Mouse (Mus musculus) testis, adult 10 weeks (tissue): ENCODE measurements around the gene Zfp174. TPM values are rescaled to one million over a fixed set of nuclear protein-coding genes. Genes with fewer than 3 reads are reported as not detected.

Experiments
- polyA plus RNA-seq: library from polyadenylated mRNA; stranded (reverse); fragments of 350-450 nt; fragmentation: Illumina TruSeq; extraction: RNeasy Lipid Tissue Mini Kit (QIAGEN cat#74804); gene quantifications from one replicate; pipeline ENCODE4 v1.2.3, GENCODE M21; 2014; ENCODE audit warnings: low read depth, low replicate concordance

The Zfp174 gene
- polyA plus RNA-seq = 3.1 TPM

DNA sequence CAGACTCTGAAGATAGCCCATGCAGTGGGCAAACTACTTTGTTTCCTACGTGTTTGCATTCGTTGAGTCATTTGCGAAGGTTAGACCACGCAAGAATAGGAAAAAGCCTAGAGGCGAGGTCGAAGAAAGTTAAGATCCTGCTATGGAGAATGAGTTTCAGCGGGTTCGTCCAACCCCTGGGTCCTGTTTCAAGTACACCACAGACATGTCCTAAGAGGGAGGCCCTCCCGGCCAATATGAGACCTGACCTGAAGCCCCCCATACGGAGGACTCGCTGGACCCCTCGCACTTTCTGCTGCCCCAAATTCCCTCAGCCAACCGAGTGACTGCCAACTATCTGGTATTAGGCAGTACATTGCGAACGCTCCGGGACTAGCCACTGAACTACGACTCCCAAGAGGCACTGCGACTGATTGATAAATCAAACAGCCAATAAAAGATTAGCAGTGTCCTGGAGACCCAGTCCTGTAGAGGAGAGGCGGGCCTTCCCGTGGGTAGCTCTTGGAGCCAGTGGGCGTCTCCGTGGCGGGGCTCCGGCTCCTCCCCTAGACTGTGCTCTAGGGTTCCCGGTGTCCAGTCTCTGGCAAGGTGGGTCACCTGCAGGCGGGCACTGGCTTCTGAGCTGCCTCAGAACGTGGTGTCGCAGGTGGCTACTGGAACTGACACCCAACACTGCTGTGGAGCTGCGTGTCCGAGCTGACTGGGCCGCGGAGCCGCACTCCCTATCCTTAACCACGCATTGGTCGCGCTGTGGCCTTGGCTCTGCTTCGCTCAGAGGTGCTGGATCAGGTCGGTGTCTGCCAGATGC is at the start of gene Zfp174:
TSS of gene Zfp174 (plus strand) at position 558 of the 808 bp plus-strand sequence.

DNA sequence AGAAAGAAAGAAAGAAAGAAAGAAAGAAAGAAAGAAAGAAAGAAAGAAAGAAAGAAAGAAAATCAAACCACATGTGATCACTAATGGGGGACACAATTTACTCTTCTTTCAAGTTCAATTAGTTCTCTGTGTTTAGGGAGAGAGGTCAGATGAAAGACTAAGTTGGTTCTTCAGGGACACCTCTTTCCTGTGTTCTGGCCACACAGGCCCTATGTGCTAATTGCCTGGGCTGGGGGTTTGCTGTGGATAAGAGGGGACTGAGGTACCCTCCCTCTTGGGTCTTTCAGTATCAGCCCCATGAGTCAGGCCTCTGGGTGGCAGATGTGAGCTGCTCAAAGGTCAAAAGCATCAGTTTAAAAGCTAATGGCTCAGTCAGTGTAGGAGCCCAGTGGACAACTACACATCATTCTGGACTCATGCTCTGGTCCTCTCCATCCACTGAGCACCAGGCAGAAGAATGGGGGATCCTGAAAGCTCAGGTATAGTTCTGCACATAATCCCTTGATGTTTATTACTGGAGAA is 16.4 kb upstream of the Zfp174 start, which contains the start of gene Olfr15:
TSS of gene Olfr15 (plus strand) at position 291 of the 522 bp plus-strand sequence.

DNA sequence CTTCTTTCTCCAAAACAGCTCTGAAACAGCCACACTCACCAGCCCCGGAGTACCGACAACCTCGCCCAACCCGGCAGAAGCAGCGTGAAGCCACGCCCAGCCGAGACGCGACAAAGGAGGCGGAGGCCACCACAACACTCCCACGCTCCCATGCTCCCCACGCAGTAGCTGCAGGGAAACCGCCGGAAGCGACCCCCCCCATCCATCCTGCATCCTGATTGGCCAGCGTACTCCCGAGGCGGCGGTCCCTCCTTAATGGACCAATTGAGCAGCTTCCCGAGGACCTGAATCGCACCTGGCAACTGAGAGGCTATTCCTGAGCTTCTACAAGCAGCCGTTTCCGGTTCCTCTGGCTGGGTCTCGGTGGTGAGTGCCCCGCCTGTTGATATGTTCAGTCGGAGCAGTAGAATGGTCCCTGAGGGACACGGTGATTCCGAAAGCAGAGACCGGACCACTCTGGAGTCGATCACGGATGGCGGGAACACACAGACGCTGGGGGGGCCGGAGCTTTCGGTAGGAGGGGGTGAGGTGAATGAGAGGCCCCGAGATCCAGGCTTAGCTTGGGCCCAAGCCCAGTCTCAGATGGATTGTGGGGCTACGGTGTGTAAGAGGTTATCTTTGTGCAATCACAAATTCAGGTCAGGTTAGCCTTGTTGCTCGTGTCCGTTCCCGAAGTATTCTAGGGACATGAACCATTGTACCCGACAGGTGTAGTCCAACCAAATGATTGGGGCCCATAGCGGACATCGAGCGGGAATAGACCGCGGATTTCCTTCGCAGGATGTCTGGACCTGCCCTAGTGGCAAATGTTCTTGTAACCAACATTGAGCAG is 25.4 kb downstream of the Zfp174 start, which contains the start of gene Naa60:
TSS of gene Naa60 (plus strand) at position 160 of the 832 bp plus-strand sequence.

DNA sequence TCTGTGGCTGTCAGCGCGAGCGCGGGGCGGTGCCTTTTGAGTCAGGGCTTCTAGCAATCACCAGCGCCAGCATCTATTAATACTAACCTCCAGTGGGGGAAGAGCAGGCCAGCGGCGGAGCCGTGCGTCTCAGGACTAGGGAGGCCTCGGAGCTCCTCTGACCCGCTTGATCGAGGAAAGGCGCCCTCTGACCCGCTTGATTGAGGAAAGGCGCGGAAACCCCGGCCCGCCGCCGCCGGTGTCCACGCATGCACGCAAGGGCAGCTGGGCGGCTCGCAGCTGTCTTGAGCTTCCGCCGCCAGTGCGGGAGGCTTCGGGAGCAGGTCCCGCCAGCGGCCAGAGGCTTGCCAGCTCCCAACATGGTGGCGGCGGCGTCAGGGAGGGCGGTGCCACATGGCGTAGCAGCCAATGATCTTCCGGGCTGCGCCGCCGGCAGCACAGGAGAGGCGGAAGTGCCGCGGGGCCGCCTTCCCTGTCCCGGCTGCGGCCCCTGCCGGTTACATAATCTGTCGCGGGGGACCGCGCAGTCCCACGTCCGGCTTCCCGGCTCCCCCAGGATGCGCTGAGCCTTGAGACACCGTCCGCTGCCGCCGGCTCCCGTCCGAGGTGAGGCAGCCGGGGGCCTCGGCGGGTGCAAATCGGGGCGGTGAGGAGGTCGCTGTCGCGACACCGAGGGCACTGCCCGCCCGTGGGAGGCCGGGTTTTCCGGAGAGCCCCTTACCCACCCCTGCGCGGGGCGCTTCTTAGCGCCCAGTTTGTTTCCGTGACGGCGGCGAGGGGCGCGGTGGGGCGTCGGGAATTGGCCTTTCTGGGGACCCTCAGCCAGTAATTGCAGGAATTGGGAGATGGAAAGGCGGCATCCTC is 37.4 kb downstream of the Zfp174 start, which contains the start of the genes Zfp597 and Gm20695:
TSS of gene Zfp597 (minus strand) at position 361 of the 864 bp plus-strand sequence.
TSS of gene Gm20695 (plus strand) at position 448 of the 864 bp plus-strand sequence.

Other genes with a start within 250 kb of the Zfp174 start
- not detected for gene Mefv, start 129.2 kb upstream of the Zfp174 start, polyA plus RNA-seq
- gene Zfp263, start 103.2 kb upstream of the Zfp174 start, polyA plus RNA-seq = 48.4 TPM
- not detected for gene Olfr15, start 16.4 kb upstream of the Zfp174 start, polyA plus RNA-seq
- 169 TPM for gene Naa60, start 25.1 kb downstream of the Zfp174 start, polyA plus RNA-seq
- 108 TPM for gene Zfp597, start 37.3 kb downstream of the Zfp174 start, polyA plus RNA-seq
- 0.74 TPM for gene Gm20695, start 37.4 kb downstream of the Zfp174 start, polyA plus RNA-seq
- 25.3 TPM for gene 1700037C18Rik, start 61.4 kb downstream of the Zfp174 start, polyA plus RNA-seq
- gene Cluap1, start 61.5 kb downstream of the Zfp174 start, polyA plus RNA-seq = 106 TPM
- gene Nlrc3, start 129.4 kb downstream of the Zfp174 start, polyA plus RNA-seq = 0.24 TPM
- 111 TPM for gene Slx4, start 156.5 kb downstream of the Zfp174 start, polyA plus RNA-seq
- gene Dnase1, start 189.7 kb downstream of the Zfp174 start, polyA plus RNA-seq = not detected
- gene Trap1, start 230.6 kb downstream of the Zfp174 start, polyA plus RNA-seq = 47.0 TPM